Mouse (Mus musculus) liver, postnatal 0 days (tissue): ENCODE measurements around the gene Glycam1. TPM values are rescaled to one million over a fixed set of nuclear protein-coding genes. Genes with fewer than 3 reads are reported as not detected.
A peak's percentile ranks its signal among the peaks of the same experiment; 100 is the strongest.

Experiments used
- ATAC-seq: fragments of 200-750 bp; cut with Nextera tagmentation; 2 replicates; pipeline ENCODE4 v1.8.0; 2017; ENCODE audit warnings: mild to moderate bottlenecking, moderate library complexity
- DNase-seq: peaks from one replicate; pipeline ENCODE4 v3.0.0-alpha.2; 2016
- H3K27ac ChIP-seq: fragments of 300-500 bp; sonication (generic); 2 replicates; pipeline ENCODE4 v1.5.1; 2014; ENCODE audit warnings: antibody characterized with exemption, moderate library complexity, mild to moderate bottlenecking, low read depth
- H3K27me3 ChIP-seq: fragments of 300-500 bp; sonication (generic); 2 replicates; pipeline ENCODE4 v1.6.1; 2014; ENCODE audit warnings: low read length, control low read depth, mixed read lengths; ENCODE audit not compliant: insufficient read depth
- H3K36me3 ChIP-seq: fragments of 300-500 bp; sonication (generic); replicated peaks from 2 replicates; pipeline ENCODE4 v1.6.1; 2014; ENCODE audit warnings: mild to moderate bottlenecking, control low read depth, low read length, moderate library complexity, mixed read lengths; ENCODE audit not compliant: insufficient read depth
- H3K4me1 ChIP-seq: fragments of 300-500 bp; sonication (generic); 2 replicates; pipeline ENCODE4 v1.6.1; 2014; ENCODE audit warnings: antibody characterized with exemption, mild to moderate bottlenecking, control low read depth; ENCODE audit not compliant: insufficient read depth
- H3K4me2 ChIP-seq: fragments of 300-500 bp; sonication (generic); 2 replicates; pipeline ENCODE4 v1.6.1; 2014; ENCODE audit warnings: low read depth, mild to moderate bottlenecking, low read length, moderate library complexity, mixed read lengths
- H3K4me3 ChIP-seq: fragments of 300-500 bp; sonication (generic); 2 replicates; pipeline ENCODE4 v1.5.1; 2014; ENCODE audit warnings: low read depth, low read length
- H3K9ac ChIP-seq: fragments of 300-500 bp; sonication (generic); replicated peaks from 2 replicates; pipeline ENCODE4 v1.6.1; 2014; ENCODE audit warnings: mild to moderate bottlenecking, moderate library complexity
- H3K9me3 ChIP-seq: fragments of 300-500 bp; sonication (generic); 2 replicates; pipeline ENCODE4 v1.6.1; 2016; ENCODE audit warnings: mild to moderate bottlenecking, control low read depth, low read length, mixed read lengths
- CTCF ChIP-seq: sonication (generic); IDR thresholded peaks from 2 replicates; pipeline ENCODE4 v1.5.1; 2016; ENCODE audit warnings: antibody characterized with exemption, low read depth
- EP300 ChIP-seq: IDR thresholded peaks from 2 replicates; pipeline ENCODE4 v1.6.1; 2016; ENCODE audit warnings: antibody characterized with exemption, low read depth, mild to moderate bottlenecking
- WGBS: fragments of 180-500 bp; shearing (Covaris S2); extraction: QIAGEN DNeasy Blood & Tissue Kit; methylation state at CpG from one replicate; pipeline ENCODE4 v1.1.7; 2014; ENCODE audit not compliant: insufficient replicate concordance; 5-methylcytosine and 5-hydroxymethylcytosine counted together
- polyA plus RNA-seq: library from polyadenylated mRNA; unstranded; fragments of >200 nt; fragmentation: Nextera tagmentation; extraction: Ambion mirVana; gene quantifications from 2 replicates; pipeline ENCODE4 v1.2.1, GENCODE M21; 2015

Glycam1 gene
- polyA plus RNA-seq, 1 experiment from 2014 or later = not detected

- 11% methylated on average over 5 of the region's 5 CpGs for WGBS
- no peak overlapping the region for H3K4me3 ChIP-seq
Measured at GRCm38 (mm10) chr15:103530372-103530771, 34.5 kb downstream of the Glycam1 start.

GRCm38 (mm10) chr15:103523156-103523555 lies 41.7 kb downstream of the Glycam1 start:
- no peak overlapping the region for H3K27ac ChIP-seq
- H3K9ac ChIP-seq = no peak overlapping the region
- no peak for TF ChIP-seq CTCF
- TF ChIP-seq EP300 = no peak
- ATAC-seq = no peak
- 67% methylated on average over 3 of the region's 3 CpGs for WGBS
- H3K4me1 ChIP-seq = no peaks in the 10 kb centered on the region
- H3K4me3 ChIP-seq = no peak overlapping the region
- H3K9me3 ChIP-seq = no peaks in the 10 kb centered on the region
- no peak overlapping the region for H3K4me2 ChIP-seq
- H3K36me3 ChIP-seq = no peaks in the 10 kb centered on the region
- DNase-seq = no peak
- H3K27me3 ChIP-seq = no peaks in the 10 kb centered on the region

More at GRCm38 (mm10) chr15:103530372-103530771, 34.5 kb downstream of the Glycam1 start:
- H3K36me3 ChIP-seq = no peaks in the 10 kb centered on the region
- H3K27me3 ChIP-seq = 0 out of 2 replicates have a peak, but pooled peaks cover 4% of the 10 kb centered on the region
- H3K4me2 ChIP-seq = no peak overlapping the region
- no peaks in the 10 kb centered on the region for H3K9me3 ChIP-seq
- ATAC-seq (0 out of 2 replicates have a peak, but pooled peaks have one; percentile 36), DNase-seq (peak; percentile 45)
- H3K27ac ChIP-seq = no peak overlapping the region
- H3K4me1 ChIP-seq = no peaks in the 10 kb centered on the region
- TF ChIP-seq EP300 (no peak), CTCF (peak; percentile 91)
- no peak overlapping the region for H3K9ac ChIP-seq

- TF ChIP-seq CTCF = no peak
- no peak for TF ChIP-seq EP300
- H3K27ac ChIP-seq = no peak overlapping the region
- H3K4me3 ChIP-seq = no peak overlapping the region
- 57% methylated on average over 3 of the region's 3 CpGs for WGBS
- no peaks in the 10 kb centered on the region for H3K36me3 ChIP-seq
- no peak overlapping the region for H3K4me2 ChIP-seq
- no peak for ATAC-seq
- no peaks in the 10 kb centered on the region for H3K27me3 ChIP-seq
- H3K9me3 ChIP-seq = no peaks in the 10 kb centered on the region
- DNase-seq = no peak
- H3K4me1 ChIP-seq = no peaks in the 10 kb centered on the region
- no peak overlapping the region for H3K9ac ChIP-seq
Measured at GRCm38 (mm10) chr15:103522458-103523099, 42.3 kb downstream of the Glycam1 start.

- 42% methylated on average over 4 of the region's 4 CpGs for WGBS
- H3K4me1 ChIP-seq = no peaks in the 10 kb centered on the region
Measured at GRCm38 (mm10) chr15:103519386-103520378, 45.2 kb downstream of the Glycam1 start.

GRCm38 (mm10) chr15:103518600-103519385 lies 46.1 kb downstream of the Glycam1 start:
- TF ChIP-seq CTCF = no peak
- 0 out of 2 replicates have a peak, but pooled peaks cover 3% of the 10 kb centered on the region for H3K27me3 ChIP-seq
- no peak overlapping the region for H3K9ac ChIP-seq
- WGBS = 33% methylated on average over 5 of the region's 5 CpGs
- no peak for DNase-seq
- no peak overlapping the region for H3K4me2 ChIP-seq
- H3K27ac ChIP-seq = no peak overlapping the region
- no peaks in the 10 kb centered on the region for H3K4me1 ChIP-seq
- no peaks in the 10 kb centered on the region for H3K9me3 ChIP-seq
- ATAC-seq = no peak
- H3K36me3 ChIP-seq = no peaks in the 10 kb centered on the region
- H3K4me3 ChIP-seq = no peak overlapping the region

More at GRCm38 (mm10) chr15:103519386-103520378, 45.2 kb downstream of the Glycam1 start:
- Histone ChIP-seq H3K27ac (no peak overlapping the region), H3K4me3 (no peak overlapping the region), H3K9me3 (no peaks in the 10 kb centered on the region), H3K4me2 (no peak overlapping the region), H3K36me3 (no peaks in the 10 kb centered on the region), H3K27me3 (0 out of 2 replicates have a peak, but pooled peaks cover 2% of the 10 kb centered on the region), H3K9ac (no peak overlapping the region)
- no peak for ATAC-seq
- DNase-seq = no peak
- no peak for TF ChIP-seq EP300
- TF ChIP-seq CTCF = no peak

- no peak overlapping the region for H3K4me2 ChIP-seq
- H3K4me3 ChIP-seq = no peak overlapping the region
- no peaks in the 10 kb centered on the region for H3K36me3 ChIP-seq
- no peaks in the 10 kb centered on the region for H3K4me1 ChIP-seq
- no peak overlapping the region for H3K9ac ChIP-seq
- DNase-seq (no peak), ATAC-seq (no peak)
- 0 out of 2 replicates have a peak, but pooled peaks cover 7% of the 10 kb centered on the region for H3K27me3 ChIP-seq
- TF ChIP-seq CTCF = no peak
- no peak for TF ChIP-seq EP300
- 46% methylated on average over 3 of the region's 3 CpGs for WGBS
- no peak overlapping the region for H3K27ac ChIP-seq
- no peaks in the 10 kb centered on the region for H3K9me3 ChIP-seq
Measured at GRCm38 (mm10) chr15:103514914-103515313, 50.0 kb downstream of the Glycam1 start.
